Mouse (Mus musculus): ENCODE measurements at regions not wholly inside any gene's neighbourhood (a gene's known extent, or its start where the extent isn't known, plus 50 kb on each side); places are given as distances from the start of the nearest gene placed in this dataset.
A peak's percentile ranks its signal among the peaks of the same experiment; 100 is the strongest.

GRCm38 (mm10) chr11:64663166-64663565 lies 226.7 kb upstream of the F930015N05Rik start:
- DNase-seq, result no peak

- no peak for DNase-seq
These were observed 230.6 kb upstream of the F930015N05Rik start for GRCm38 (mm10) chr11:64667010-64667409.

GRCm38 (mm10) chr11:64667521-64667920 lies 231.1 kb upstream of the F930015N05Rik start:
- DNase-seq, result no peak

GRCm38 (mm10) chr11:64671898-64672297 lies 235.4 kb upstream of the F930015N05Rik start:
- no peak for DNase-seq

- DNase-seq, result no peak
These were observed 237.1 kb upstream of the F930015N05Rik start for GRCm38 (mm10) chr11:64673546-64673945.

GRCm38 (mm10) chr11:64703776-64704175 lies 267.3 kb upstream of the F930015N05Rik start:
- DNase-seq, result no peak

GRCm38 (mm10) chr11:64711801-64712200 lies 267.0 kb upstream of the Elac2 start:
- DNase-seq, result no peak

GRCm38 (mm10) chr11:64715182-64715581 lies 263.7 kb upstream of the Elac2 start:
- DNase-seq, result no peak

- DNase-seq, result peak; percentile 21
These were observed 260.3 kb upstream of the Elac2 start for GRCm38 (mm10) chr11:64718316-64719085.

GRCm38 (mm10) chr11:64726249-64726648 lies 252.6 kb upstream of the Elac2 start:
- no peak for DNase-seq

- DNase-seq, result no peak
These were observed 250.9 kb upstream of the Elac2 start for GRCm38 (mm10) chr11:64727841-64728421.

GRCm38 (mm10) chr11:64738948-64739347 lies 239.9 kb upstream of the Elac2 start:
- no peak for DNase-seq

GRCm38 (mm10) chr11:64743753-64744152 lies 235.1 kb upstream of the Elac2 start:
- no peak for DNase-seq

- no peak for DNase-seq
These were observed 232.7 kb upstream of the Elac2 start for GRCm38 (mm10) chr11:64746146-64746545.

GRCm38 (mm10) chr11:64749976-64750375 lies 228.9 kb upstream of the Elac2 start:
- no peak for DNase-seq

GRCm38 (mm10) chr11:64752299-64752698 lies 226.5 kb upstream of the Elac2 start:
- no peak for DNase-seq

- DNase-seq, result peak; percentile 2
These were observed 226.0 kb upstream of the Elac2 start for GRCm38 (mm10) chr11:64752816-64753215.

GRCm38 (mm10) chr11:64754076-64754475 lies 224.8 kb upstream of the Elac2 start:
- DNase-seq, result no peak

- no peak for DNase-seq
These were observed 223.3 kb upstream of the Elac2 start for GRCm38 (mm10) chr11:64755563-64755962.

- no peak for DNase-seq
These were observed 218.2 kb upstream of the Elac2 start for GRCm38 (mm10) chr11:64760626-64761025.

- DNase-seq, result no peak
These were observed 216.1 kb upstream of the Elac2 start for GRCm38 (mm10) chr11:64762755-64763154.

- DNase-seq, result no peak
These were observed 214.8 kb upstream of the Elac2 start for GRCm38 (mm10) chr11:64764056-64764455.

- no peak for DNase-seq
These were observed 202.1 kb upstream of the Elac2 start for GRCm38 (mm10) chr11:64776691-64777090.

GRCm38 (mm10) chr11:64800246-64801121 lies 178.4 kb upstream of the Elac2 start:
- DNase-seq, result no peak
